Mouse (Mus musculus): Measurements from ENCODE around the gene Tenm3.

DNA sequence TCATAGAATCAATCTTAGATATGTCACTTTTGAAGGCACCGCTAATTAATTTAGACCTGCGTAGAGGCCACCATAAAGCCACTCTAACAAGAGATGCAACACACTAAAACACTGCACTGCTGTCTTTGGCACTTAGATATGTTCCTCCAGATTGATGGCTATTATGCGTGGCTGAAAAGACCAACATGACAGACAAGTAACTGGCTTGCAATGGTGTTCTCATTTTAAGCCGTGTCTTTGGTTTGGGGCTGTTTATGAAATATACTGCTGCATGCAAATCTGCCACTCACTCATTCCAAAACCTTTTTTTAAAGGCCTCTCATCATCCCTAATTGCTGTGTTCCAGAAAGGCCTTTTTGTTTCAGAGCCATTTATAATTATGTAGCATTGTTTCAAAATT lies 398.1 kb downstream of the Tenm3 start:
- TF ChIP-seq CTCF (IDR thresholded peaks at IDR 0.05; ENCODE audit: low read depth) (no peak), EP300 (IDR thresholded peaks at IDR 0.05; ENCODE audit: low read depth) (no peak)
